Mouse (Mus musculus) limb, embryonic 12.5 days (tissue): ENCODE data around the gene Mcl1. TPM values are rescaled to one million over a fixed set of nuclear protein-coding genes. Genes with fewer than 3 reads are reported as not detected.
"Not testable (repeated sequence)": the region's sequence is repeated elsewhere in the genome, so short reads cannot be mapped to it uniquely, and the experiment has no call there.

ENCODE experiments used
- ATAC-seq: fragments of 200-750 bp; cut with Nextera tagmentation; 2 replicates; pipeline ENCODE4 v1.8.0; 2017; ENCODE audit warnings: low read depth, moderate TSS enrichment; ENCODE audit not compliant: insufficient number of reproducible peaks, insufficient read depth, low FRiP score, low TSS enrichment
- H3K27ac ChIP-seq: fragments of 300-500 bp; sonication (generic); 2 replicates; pipeline ENCODE4 v1.5.1; 2016; ENCODE audit warnings: mild to moderate bottlenecking, moderate library complexity
- H3K27me3 ChIP-seq: fragments of 300-500 bp; sonication (generic); 2 replicates; pipeline ENCODE4 v1.6.1; 2016; ENCODE audit warnings: mild to moderate bottlenecking, moderate library complexity
- H3K36me3 ChIP-seq: fragments of 300-500 bp; sonication (generic); 2 replicates; pipeline ENCODE4 v1.6.1; 2016; ENCODE audit warnings: mild to moderate bottlenecking, moderate library complexity
- H3K4me1 ChIP-seq: fragments of 300-500 bp; sonication (generic); replicated peaks from 2 replicates; pipeline ENCODE4 v1.6.1; 2016
- H3K4me2 ChIP-seq: fragments of 300-500 bp; sonication (generic); 2 replicates; pipeline ENCODE4 v1.6.1; 2016; ENCODE audit warnings: mild to moderate bottlenecking, moderate library complexity
- H3K4me3 ChIP-seq: fragments of 300-500 bp; sonication (generic); replicated peaks from 2 replicates; pipeline ENCODE4 v1.5.1; 2016; ENCODE audit warnings: mild to moderate bottlenecking
- H3K9ac ChIP-seq: fragments of 300-500 bp; sonication (generic); replicated peaks from 2 replicates; pipeline ENCODE4 v1.6.1; 2016; ENCODE audit warnings: mild to moderate bottlenecking, moderate library complexity
- H3K9me3 ChIP-seq: fragments of 300-500 bp; sonication (generic); 2 replicates; pipeline ENCODE4 v1.6.1; 2016; ENCODE audit warnings: mild to moderate bottlenecking, moderate library complexity
- WGBS: fragments of 180-500 bp; shearing (Covaris S2); methylation state at CpG from one replicate; pipeline ENCODE4 v1.1.7; 2016; 5-methylcytosine and 5-hydroxymethylcytosine counted together
- polyA plus RNA-seq: library from polyadenylated mRNA; unstranded; fragments of >200 nt; fragmentation: Nextera tagmentation; extraction: Ambion mirVana; gene quantifications from 2 replicates; pipeline ENCODE4 v1.2.1, GENCODE M21; 2016

The Mcl1 gene
- polyA plus RNA-seq, 1 experiment from 2014 or later: 69.9 TPM

- Histone ChIP-seq H3K27ac (no peak overlapping the region), H3K4me2 (no peak overlapping the region), H3K4me1 (peaks cover 19% of the 10 kb centered on the region), H3K36me3 (no peaks in the 10 kb centered on the region), H3K9me3 (no peaks in the 10 kb centered on the region), H3K9ac (no peak overlapping the region), H3K4me3 (no peak overlapping the region), H3K27me3 (no peaks in the 10 kb centered on the region)
- no peak for ATAC-seq
- 89% methylated on average over 16 of the region's 16 CpGs for WGBS
Measured at GRCm38 (mm10) chr3:95651391-95652203, 7.0 kb upstream of the Mcl1 start.

GRCm38 (mm10) chr3:95652204-95652811, 6.3 kb upstream of the Mcl1 start:
- no peak overlapping the region for H3K9ac ChIP-seq
- peaks cover 19% of the 10 kb centered on the region for H3K4me1 ChIP-seq
- no peak overlapping the region for H3K4me2 ChIP-seq
- 63% methylated on average over 7 of the region's 7 CpGs for WGBS
- no peak for ATAC-seq
- no peaks in the 10 kb centered on the region for H3K27me3 ChIP-seq
- H3K27ac ChIP-seq: no peak overlapping the region
- H3K36me3 ChIP-seq: no peaks in the 10 kb centered on the region
- H3K9me3 ChIP-seq: no peaks in the 10 kb centered on the region
- no peak overlapping the region for H3K4me3 ChIP-seq

GRCm38 (mm10) chr3:95652871-95653270, 5.7 kb upstream of the Mcl1 start:
- peaks cover 19% of the 10 kb centered on the region for H3K4me1 ChIP-seq
- no peak overlapping the region for H3K9ac ChIP-seq
- WGBS: 21% methylated on average over 6 of the region's 6 CpGs
- no peak overlapping the region for H3K4me2 ChIP-seq
- no peaks in the 10 kb centered on the region for H3K36me3 ChIP-seq
- no peaks in the 10 kb centered on the region for H3K9me3 ChIP-seq
- H3K4me3 ChIP-seq: no peak overlapping the region
- H3K27me3 ChIP-seq: no peaks in the 10 kb centered on the region
- no peak overlapping the region for H3K27ac ChIP-seq
- no peak for ATAC-seq

GRCm38 (mm10) chr3:95653473-95654034, 5.0 kb upstream of the Mcl1 start:
- Histone ChIP-seq H3K9ac (no peak overlapping the region), H3K4me3 (no peak overlapping the region), H3K27me3 (no peaks in the 10 kb centered on the region), H3K27ac (peak overlapping the region; percentile 62; the same call in 1 of the 2 replicates), H3K9me3 (no peaks in the 10 kb centered on the region), H3K4me2 (no peak overlapping the region), H3K36me3 (no peaks in the 10 kb centered on the region), H3K4me1 (peaks cover 19% of the 10 kb centered on the region)
- WGBS: 31% methylated on average over 11 of the region's 11 CpGs
- no peak for ATAC-seq

- H3K4me2 ChIP-seq, H3K27me3 ChIP-seq, H3K9ac ChIP-seq, ATAC-seq, H3K9me3 ChIP-seq, H3K4me3 ChIP-seq, H3K36me3 ChIP-seq, H3K27ac ChIP-seq: not testable (repeated sequence)
- peaks cover 19% of the 10 kb centered on the region for H3K4me1 ChIP-seq
- WGBS: 84% methylated on average over 3 of the region's 3 CpGs
Measured at GRCm38 (mm10) chr3:95654371-95654770, 4.2 kb upstream of the Mcl1 start.

GRCm38 (mm10) chr3:95655437-95655836, 3.2 kb upstream of the Mcl1 start:
- 92% methylated on average over 5 of the region's 5 CpGs for WGBS

GRCm38 (mm10) chr3:95657108-95657507, 1.5 kb upstream of the Mcl1 start:
- Histone ChIP-seq H3K4me3 (no peak overlapping the region), H3K36me3 (peaks cover 19% of the 10 kb centered on the region), H3K4me2 (no peak overlapping the region), H3K9ac (no peak overlapping the region), H3K27me3 (no peaks in the 10 kb centered on the region), H3K9me3 (no peaks in the 10 kb centered on the region), H3K27ac (no peak overlapping the region), H3K4me1 (peaks cover 38% of the 10 kb centered on the region)
- ATAC-seq: no peak
- 91% methylated on average over 3 of the region's 3 CpGs for WGBS

More at GRCm38 (mm10) chr3:95655437-95655836, 3.2 kb upstream of the Mcl1 start:
- ATAC-seq: no peak
- Histone ChIP-seq H3K27me3 (no peaks in the 10 kb centered on the region), H3K4me2 (no peak overlapping the region), H3K9ac (no peak overlapping the region), H3K36me3 (peaks cover 4% of the 10 kb centered on the region), H3K27ac (no peak overlapping the region), H3K9me3 (no peaks in the 10 kb centered on the region), H3K4me3 (no peak overlapping the region), H3K4me1 (peaks cover 23% of the 10 kb centered on the region)

GRCm38 (mm10) chr3:95657711-95658110, 877 bp upstream of the Mcl1 start:
- peak overlapping the region; percentile 99 for H3K9ac ChIP-seq
- H3K36me3 ChIP-seq: peaks cover 25% of the 10 kb centered on the region
- H3K27ac ChIP-seq: peak overlapping the region; percentile 99
- H3K27me3 ChIP-seq: no peaks in the 10 kb centered on the region
- WGBS: 86% methylated on average over 3 of the region's 3 CpGs
- H3K4me3 ChIP-seq: peak overlapping the region; percentile 99
- peaks cover 38% of the 10 kb centered on the region for H3K4me1 ChIP-seq
- H3K4me2 ChIP-seq: peak overlapping the region; percentile 83
- no peak for ATAC-seq
- no peaks in the 10 kb centered on the region for H3K9me3 ChIP-seq

GRCm38 (mm10) chr3:95658868-95659712, 502 bp downstream of the Mcl1 start:
- Histone ChIP-seq H3K27me3 (no peaks in the 10 kb centered on the region), H3K4me1 (peaks cover 34% of the 10 kb centered on the region), H3K9ac (peak overlapping the region; percentile 99), H3K27ac (peak overlapping the region; percentile 99), H3K4me2 (peak overlapping the region; percentile 83), H3K4me3 (peak overlapping the region; percentile 99), H3K36me3 (peaks cover 39% of the 10 kb centered on the region), H3K9me3 (no peaks in the 10 kb centered on the region)
- ATAC-seq: peak; percentile 38; the same call in 1 of the 2 replicates
- WGBS: under 1% methylated on average over 112 of the region's 113 CpGs

GRCm38 (mm10) chr3:95659948-95660347, 1.4 kb downstream of the Mcl1 start:
- WGBS: 3% methylated on average over 8 of the region's 8 CpGs

More at GRCm38 (mm10) chr3:95659948-95660347, 1.4 kb downstream of the Mcl1 start:
- Histone ChIP-seq H3K4me3 (peak overlapping the region; percentile 99), H3K9me3 (no peaks in the 10 kb centered on the region), H3K4me1 (peaks cover 35% of the 10 kb centered on the region), H3K27me3 (no peaks in the 10 kb centered on the region), H3K27ac (peak overlapping the region; percentile 99), H3K9ac (peak overlapping the region; percentile 99), H3K36me3 (peaks cover 48% of the 10 kb centered on the region), H3K4me2 (peak overlapping the region; percentile 83)
- no peak for ATAC-seq
